Comparison of ENCODE assay signal across 28 mouse cellular contexts in the genomic region with DNA sequence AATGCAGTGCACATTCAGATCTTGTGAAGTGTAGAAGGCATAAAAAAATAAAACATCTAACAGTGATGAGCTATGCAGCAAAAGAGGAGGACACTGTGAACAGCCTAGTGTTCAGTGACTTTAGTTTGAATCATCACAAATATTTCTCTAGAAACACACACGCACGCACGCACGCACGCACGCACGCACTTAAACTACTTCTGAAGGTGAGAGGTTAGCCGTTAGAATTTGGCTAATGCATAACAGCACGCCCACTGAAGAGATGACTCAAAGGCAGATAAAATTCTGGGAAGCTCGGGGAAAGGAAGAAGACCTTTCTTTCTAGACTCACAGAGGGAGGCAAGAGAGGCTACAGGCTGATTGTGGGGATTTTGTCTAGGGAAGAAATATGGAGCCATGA. TPM values are rescaled to one million over a fixed set of nuclear protein-coding genes. Genes with fewer than 3 reads are reported as not detected.
"Had no signal": no experiment of that assay in that cellular context is flagged by ENCODE, and none has a peak within 500 bp of the region (broad histone marks: within the 10 kb centered on the region; RNA-seq: fewer than 3 reads in every experiment).

No protein-coding gene starts in this region.

- H3K4me2 ChIP-seq: heart, embryonic 11.5 days; hindbrain, embryonic 12.5 days; hindbrain, embryonic 14.5 days; intestine, embryonic 15.5 days; limb, embryonic 13.5 days; limb, embryonic 15.5 days; liver, embryonic 12.5 days had no signal

- H3K9me3 ChIP-seq: hindbrain, embryonic 12.5 days; intestine, embryonic 15.5 days; limb, embryonic 13.5 days; limb, embryonic 15.5 days; liver, embryonic 12.5 days had no signal

- ATAC-seq: hindbrain, embryonic 16.5 days; inflammation-experienced regulatory T-cells, adult 6 months; intestine, embryonic 15.5 days; intestine, postnatal 0 days; liver, embryonic 12.5 days had no signal

- H3K4me3 ChIP-seq: gastrocnemius, adult 2 months; heart, adult 2 months; hindbrain, embryonic 12.5 days; intestine, embryonic 15.5 days; layer of hippocampus, adult 2 months; limb, embryonic 13.5 days; limb, embryonic 15.5 days; liver, embryonic 12.5 days had no signal

- H3K27me3 ChIP-seq: hindbrain, embryonic 12.5 days; intestine, embryonic 15.5 days; limb, embryonic 13.5 days; limb, embryonic 15.5 days; liver, embryonic 12.5 days had no signal

- DNase-seq: gastrocnemius, adult 2 months; gastrocnemius, postnatal 10 days; gastrocnemius, postnatal 25 days; heart, adult 11 months; heart, adult 2 months; heart, postnatal 10 days; kidney, adult 18-20 months; kidney, adult 8-10 months; kidney, postnatal 10 days; kidney, postnatal 25 days; kidney, postnatal 4 days; layer of hippocampus, postnatal 36 days; left cerebral cortex, postnatal 4 days had no signal

- H3K27ac ChIP-seq: gastrocnemius, adult 2 months; heart, adult 2 months; hindbrain, embryonic 12.5 days; hindbrain, embryonic 14.5 days; intestine, embryonic 15.5 days; layer of hippocampus, adult 2 months; limb, embryonic 13.5 days; limb, embryonic 15.5 days; liver, embryonic 12.5 days; liver, embryonic 14.5 days had no signal

- H3K36me3 ChIP-seq: hindbrain, embryonic 12.5 days; intestine, embryonic 15.5 days; limb, embryonic 13.5 days; limb, embryonic 15.5 days; liver, embryonic 12.5 days had no signal

- H3K4me1 ChIP-seq: hindbrain, embryonic 12.5 days; intestine, embryonic 15.5 days; limb, embryonic 13.5 days; limb, embryonic 15.5 days; liver, embryonic 12.5 days had no signal

- H3K9ac ChIP-seq: hindbrain, embryonic 12.5 days; hindbrain, embryonic 14.5 days; intestine, embryonic 15.5 days; limb, embryonic 13.5 days; limb, embryonic 15.5 days; liver, embryonic 12.5 days; liver, embryonic 14.5 days had no signal

RNA-seq across cellular contexts. Expression of a gene that starts 27.4 kb away (rescaled TPM):
- total RNA-seq: hematopoietic stem cell, adult 5-6 weeks; layer of hippocampus, postnatal 10 days; left cerebral cortex, postnatal 4 days had no signal
- polyA plus RNA-seq: hindbrain, embryonic 14.5 days; inflammation-experienced regulatory T-cells, adult 6 months; liver, adult 2 months; liver, embryonic 14.5 days had no signal
